ENCODE assay signal across 8 mouse cellular contexts in genomic region chr11:32956993-32957392, GRCm38 (mm10).
DNase-seq lines count a peak whose midpoint lies in the region; ATAC-seq lines count a peak whose summit lies in the region.
"Had no signal": no experiment of that assay in that cellular context is flagged by ENCODE, and none has a peak within 500 bp of the region (broad histone marks: within the 10 kb centered on the region; RNA-seq: fewer than 3 reads in every experiment).

No protein-coding gene starts in this region.

- H3K9me3 ChIP-seq in embryonic facial prominence, embryonic 14.5 days (ENCODE audit: control insufficient read depth, low read length) = 0 out of 2 replicates have a peak, but pooled peaks cover 3% of the 10 kb centered on the region
- H3K9me3 ChIP-seq in hindbrain, embryonic 12.5 days (replicated peaks) = no peaks in the 10 kb centered on the region
- H3K9me3 ChIP-seq in neural tube, embryonic 14.5 days (ENCODE audit: control insufficient read depth, low read length) = 0 out of 2 replicates have a peak, but pooled peaks cover 2% of the 10 kb centered on the region
- H3K9me3 ChIP-seq: lung, embryonic 15.5 days had no signal

- peaks cover 7% of the 10 kb centered on the region for H3K4me1 ChIP-seq in embryonic facial prominence, embryonic 14.5 days (ENCODE audit: control insufficient read depth, insufficient read depth, low read length)
- H3K4me1 ChIP-seq in hindbrain, embryonic 12.5 days = no peaks in the 10 kb centered on the region
- no peaks in the 10 kb centered on the region for H3K4me1 ChIP-seq in neural tube, embryonic 14.5 days (ENCODE audit: control insufficient read depth, insufficient read depth, low read length)
- H3K4me1 ChIP-seq: lung, embryonic 15.5 days had no signal

- ATAC-seq in embryonic facial prominence, embryonic 14.5 days (ENCODE audit: low read depth) = peak; percentile 41; the same call in 1 of the 2 replicates
- ATAC-seq in hindbrain, embryonic 12.5 days (ENCODE audit: low FRiP score) = peak; percentile 54; the same call in 1 of the 2 replicates
- ATAC-seq in neural tube, embryonic 14.5 days (ENCODE audit: low read depth) = peak; percentile 78; the same call in 1 of the 2 replicates

- H3K36me3 ChIP-seq in embryonic facial prominence, embryonic 14.5 days (ENCODE audit: control insufficient read depth, insufficient read depth, low read length) = no peaks in the 10 kb centered on the region
- H3K36me3 ChIP-seq in hindbrain, embryonic 12.5 days = no peaks in the 10 kb centered on the region
- H3K36me3 ChIP-seq in neural tube, embryonic 14.5 days (ENCODE audit: control insufficient read depth, insufficient read depth, low read length) = no peaks in the 10 kb centered on the region
- H3K36me3 ChIP-seq: lung, embryonic 15.5 days had no signal

- DNase-seq in NIH3T3 (ENCODE audit: low read depth) = peak; percentile 72
- peak; percentile 42 for DNase-seq in adrenal gland, postnatal 25 days
- DNase-seq in embryonic facial prominence, embryonic 14.5 days (ENCODE audit: low spot score) = peak; percentile 60
- peak; percentile 21 to 26 for DNase-seq in left cerebral cortex, adult 8-10 months (ENCODE audit: low spot score in 2 of 2)
- no peak for DNase-seq in natural killer cell, adult 2 months (ENCODE audit: low spot score in 2 of 2)

- H3K9ac ChIP-seq in embryonic facial prominence, embryonic 14.5 days (ENCODE audit: low read depth, low read length) = no peak overlapping the region
- no peak overlapping the region for H3K9ac ChIP-seq in hindbrain, embryonic 12.5 days
- no peak overlapping the region for H3K9ac ChIP-seq in neural tube, embryonic 14.5 days (replicated peaks; ENCODE audit: low read depth, low read length)
- H3K9ac ChIP-seq: lung, embryonic 15.5 days had no signal

- no peak overlapping the region for H3K27ac ChIP-seq in embryonic facial prominence, embryonic 14.5 days (replicated peaks; ENCODE audit: low read depth, low read length)
- H3K27ac ChIP-seq in hindbrain, embryonic 12.5 days = no peak overlapping the region
- no peak overlapping the region for H3K27ac ChIP-seq in neural tube, embryonic 14.5 days (ENCODE audit: low read depth, low read length)
- H3K27ac ChIP-seq: lung, embryonic 15.5 days had no signal

- 29% methylated on average over 7 of the region's 7 CpGs for WGBS in embryonic facial prominence, embryonic 14.5 days
- WGBS in hindbrain, embryonic 12.5 days = 38% methylated on average over 7 of the region's 7 CpGs
- 39% methylated on average over 7 of the region's 7 CpGs for WGBS in neural tube, embryonic 14.5 days

- no peak overlapping the region for H3K4me3 ChIP-seq in embryonic facial prominence, embryonic 14.5 days (ENCODE audit: low read depth, low read length)
- H3K4me3 ChIP-seq in hindbrain, embryonic 12.5 days = no peak overlapping the region
- no peak overlapping the region for H3K4me3 ChIP-seq in neural tube, embryonic 14.5 days (ENCODE audit: low read depth, low read length)
- H3K4me3 ChIP-seq: lung, embryonic 15.5 days had no signal

- H3K4me2 ChIP-seq in embryonic facial prominence, embryonic 14.5 days (ENCODE audit: low read depth, low read length) = no peak overlapping the region
- H3K4me2 ChIP-seq in hindbrain, embryonic 12.5 days (replicated peaks) = no peak overlapping the region
- no peak overlapping the region for H3K4me2 ChIP-seq in neural tube, embryonic 14.5 days (ENCODE audit: low read depth, low read length)
- H3K4me2 ChIP-seq: lung, embryonic 15.5 days had no signal

- no peaks in the 10 kb centered on the region for H3K27me3 ChIP-seq in embryonic facial prominence, embryonic 14.5 days (replicated peaks; ENCODE audit: control insufficient read depth, insufficient read depth, low read length)
- H3K27me3 ChIP-seq in hindbrain, embryonic 12.5 days = no peaks in the 10 kb centered on the region
- no peaks in the 10 kb centered on the region for H3K27me3 ChIP-seq in neural tube, embryonic 14.5 days (ENCODE audit: control insufficient read depth, insufficient read depth, low read length)
- H3K27me3 ChIP-seq: lung, embryonic 15.5 days had no signal

Comparison
In these comparisons a context has a peak if more than half of its experiments do, and no peak if none do; other contexts are left out.
1. DNase-seq: peak in NIH3T3 (single experiment), adrenal gland, postnatal 25 days (single experiment), embryonic facial prominence, embryonic 14.5 days (single experiment) and left cerebral cortex, adult 8-10 months (2 of 2); none in natural killer cell, adult 2 months (0 of 2).
2. Peak in every context shown above with its lines, with median percentiles within 50 percentile points of each other: ATAC-seq.